Mouse (Mus musculus) E14TG2a.4 (cell line): Measurements from ENCODE around the gene Hfe2.

ENCODE experiments used
- CTCF ChIP-seq: conservative IDR thresholded peaks from 2 replicates; pipeline ENCODE4 v1.5.1; 2014; ENCODE audit warnings: low read length
- NANOG ChIP-seq: IDR thresholded peaks from 2 replicates; pipeline ENCODE4 v1.6.1; 2014; ENCODE audit warnings: borderline replicate concordance, low read length, mixed read lengths
- POU5F1 ChIP-seq: IDR thresholded peaks from 2 replicates; pipeline ENCODE4 v1.6.1; 2014; ENCODE audit warnings: low read length, borderline replicate concordance

- TF ChIP-seq CTCF (no peak), POU5F1 (no peak), NANOG (no peak)
Observed at GRCm38 (mm10) chr3:96501391-96502115, 23.4 kb upstream of the Hfe2 start.
